Mouse (Mus musculus) adrenal gland, postnatal 10 days (tissue): ENCODE results near the gene Zfp286. TPM values are rescaled to one million over a fixed set of nuclear protein-coding genes. Genes with fewer than 3 reads are reported as not detected.
A peak's percentile ranks its signal among the peaks of the same experiment; 100 is the strongest.

ENCODE experiments used
- DNase-seq: peaks from one replicate; pipeline ENCODE4 v3.0.0; 2021; ENCODE audit warnings: mixed read lengths
- long read RNA-seq, 2 experiments: library from polyadenylated mRNA; stranded (forward); transcript quantifications; one replicate each; pipeline ENCODE4 v2.0.0; 2021
- total RNA-seq, 2 experiments: library from RNA; stranded (reverse); gene quantifications; 2 replicates each; pipeline ENCODE4 v1.2.3; 2021

The Zfp286 gene
- total RNA-seq = 1 to 10 TPM; 3.4 to 5.2 TPM
- long read RNA-seq, experiment 1, partial matches to known transcripts = 0 of 4 reads
- long read RNA-seq, experiment 1, other reads (novel, unspliced or antisense) = 1 of 4 reads
- long read RNA-seq, experiment 2, partial matches to known transcripts = 1 of 4 reads
- long read RNA-seq, experiment 2, other reads (novel, unspliced or antisense) = 2 of 4 reads

DNA sequence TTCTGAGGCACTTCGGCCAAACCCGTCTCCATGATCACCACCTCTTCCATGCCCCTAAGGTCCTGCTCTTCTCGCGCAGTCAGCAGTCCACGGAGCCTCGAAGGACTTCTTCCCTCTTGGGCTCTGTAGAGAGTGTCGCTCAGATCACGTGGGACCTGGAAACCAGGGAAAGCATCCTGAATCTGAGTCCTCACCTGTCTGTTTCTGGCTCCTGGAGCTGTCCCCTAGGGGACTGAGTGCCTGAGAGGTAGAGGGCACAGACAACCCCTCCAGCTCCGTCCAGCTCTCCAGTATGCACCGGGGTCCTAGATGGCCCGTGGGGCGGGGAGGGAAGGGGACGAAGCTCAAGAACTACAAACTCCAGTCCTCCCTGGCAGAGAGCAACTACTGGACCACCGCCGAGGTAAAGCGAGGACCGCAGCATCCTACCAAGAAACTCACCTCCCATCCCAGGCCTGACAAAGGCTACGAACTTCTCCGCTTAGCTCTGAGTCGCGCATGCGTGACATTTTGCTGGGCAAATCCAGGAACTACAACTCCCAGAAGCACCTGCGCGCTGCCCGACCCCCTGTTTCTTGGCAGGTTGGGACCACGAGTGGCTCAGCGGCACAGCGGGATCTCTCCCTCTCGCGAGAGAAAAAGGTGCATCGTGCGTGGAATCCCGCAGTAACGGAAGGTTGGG lies at the start of gene Zfp286:
Gene Zfp286, minus strand, starts transcription at position 528 of the 682 bp plus-strand sequence.
- DNase-seq = peak; percentile 85

- no peak for DNase-seq
These were observed 42.6 kb upstream of the Zfp286 start for GRCm38 (mm10) chr11:62831906-62832305.

- no peak for DNase-seq
These were observed 41.1 kb upstream of the Zfp286 start for GRCm38 (mm10) chr11:62830387-62830786.

- DNase-seq = no peak
These were observed 38.6 kb upstream of the Zfp286 start for GRCm38 (mm10) chr11:62827911-62828310.

GRCm38 (mm10) chr11:62827135-62827534 lies 37.9 kb upstream of the Zfp286 start:
- no peak for DNase-seq

DNA sequence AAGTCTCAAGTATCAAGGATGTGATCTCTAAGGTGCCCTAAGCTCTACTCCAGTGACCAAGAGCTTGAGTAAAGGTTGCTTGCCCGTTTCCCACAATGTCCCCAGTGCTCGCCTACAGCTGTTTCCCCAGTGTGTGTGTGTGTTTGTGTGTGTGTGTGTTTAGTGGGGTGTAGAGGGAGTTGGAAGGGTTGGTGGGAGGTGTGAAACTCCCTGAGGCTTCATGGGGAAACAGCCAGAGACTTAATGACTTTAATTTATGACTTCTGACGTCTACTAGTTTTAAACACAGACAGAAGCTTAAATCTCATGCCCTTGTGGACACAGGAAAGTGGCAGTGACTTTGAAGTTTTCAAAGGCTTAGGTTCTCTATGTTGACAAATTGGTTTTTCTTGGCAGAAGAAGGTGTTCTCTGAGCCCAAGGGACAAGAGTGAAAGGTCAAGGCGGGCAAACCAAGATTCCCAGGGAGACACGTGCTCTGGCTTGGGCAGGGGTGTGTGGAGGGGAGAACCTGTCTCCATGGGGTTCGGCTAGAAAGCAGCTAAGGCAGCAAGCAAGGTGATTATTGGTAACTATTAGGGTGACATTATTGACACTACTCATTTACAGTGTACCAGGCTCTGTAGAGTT lies 37.0 kb upstream of the Zfp286 start:
- DNase-seq = peak; percentile 73

DNA sequence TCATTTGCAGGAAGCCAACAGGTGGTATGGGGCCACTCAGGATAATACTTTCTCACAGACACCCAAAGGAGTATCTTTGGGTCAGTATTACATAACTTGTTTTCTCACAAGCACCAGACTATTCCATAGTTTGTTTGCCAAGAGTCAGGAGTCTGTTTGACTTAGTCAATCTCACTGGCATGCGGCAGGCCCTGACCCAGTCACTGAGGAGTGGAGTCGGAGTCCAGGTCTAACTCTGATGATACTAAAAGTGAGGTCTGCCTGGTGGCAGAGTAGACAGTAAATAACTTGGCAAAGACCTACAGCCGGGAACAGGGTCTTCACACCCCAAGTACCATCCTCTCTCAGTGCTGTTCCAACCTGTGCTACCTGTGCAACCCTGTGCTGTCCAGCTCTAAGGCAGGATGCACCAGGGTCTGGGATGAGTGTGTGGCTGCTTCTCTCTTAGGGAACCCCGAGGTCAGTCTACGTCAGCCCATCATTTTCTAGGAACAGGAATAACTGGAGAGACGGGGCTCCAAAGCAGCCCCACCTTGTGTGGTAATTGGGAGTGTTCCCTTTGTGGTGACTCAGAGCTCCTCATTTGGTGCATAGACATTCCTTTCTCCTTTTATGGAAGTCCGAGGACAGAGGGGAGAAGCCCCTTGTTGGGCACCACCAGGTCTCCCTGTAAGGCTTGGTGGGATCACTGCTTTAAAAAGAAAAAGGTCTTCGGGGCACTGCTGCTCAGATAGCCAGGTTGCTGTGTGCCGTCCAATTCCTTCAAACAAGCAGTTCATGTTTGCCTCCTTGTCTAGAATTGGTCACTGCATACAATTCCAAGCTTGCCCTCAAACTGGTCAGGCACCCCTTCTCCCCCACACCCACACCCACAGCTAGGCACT lies 36.2 kb upstream of the Zfp286 start:
- DNase-seq = peak; percentile 24

- no peak for DNase-seq
These were observed 34.9 kb upstream of the Zfp286 start for GRCm38 (mm10) chr11:62824211-62824610.

DNA sequence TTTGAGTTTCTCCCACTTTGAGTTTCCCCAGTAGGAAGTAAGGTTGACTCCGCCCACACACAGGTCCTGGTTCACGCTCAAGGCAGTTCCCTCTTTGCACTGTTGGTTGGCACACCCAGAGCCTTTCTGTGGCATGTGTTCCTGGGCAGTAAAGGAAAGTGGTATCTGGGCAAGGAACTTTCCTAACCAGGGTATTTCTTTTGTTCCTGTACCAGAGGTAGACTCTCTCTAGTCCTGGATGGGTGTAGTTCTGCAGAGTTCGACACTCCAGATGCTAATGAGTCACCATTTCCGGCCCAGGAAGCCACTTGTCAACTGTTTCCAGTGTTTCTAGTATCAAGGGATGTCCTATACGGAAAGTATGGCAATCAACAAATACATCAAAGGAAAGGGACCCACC lies 32.6 kb upstream of the Zfp286 start:
- peak; percentile 32 for DNase-seq

GRCm38 (mm10) chr11:62820661-62821437 lies 31.6 kb upstream of the Zfp286 start:
- peak; percentile 42 for DNase-seq

DNA sequence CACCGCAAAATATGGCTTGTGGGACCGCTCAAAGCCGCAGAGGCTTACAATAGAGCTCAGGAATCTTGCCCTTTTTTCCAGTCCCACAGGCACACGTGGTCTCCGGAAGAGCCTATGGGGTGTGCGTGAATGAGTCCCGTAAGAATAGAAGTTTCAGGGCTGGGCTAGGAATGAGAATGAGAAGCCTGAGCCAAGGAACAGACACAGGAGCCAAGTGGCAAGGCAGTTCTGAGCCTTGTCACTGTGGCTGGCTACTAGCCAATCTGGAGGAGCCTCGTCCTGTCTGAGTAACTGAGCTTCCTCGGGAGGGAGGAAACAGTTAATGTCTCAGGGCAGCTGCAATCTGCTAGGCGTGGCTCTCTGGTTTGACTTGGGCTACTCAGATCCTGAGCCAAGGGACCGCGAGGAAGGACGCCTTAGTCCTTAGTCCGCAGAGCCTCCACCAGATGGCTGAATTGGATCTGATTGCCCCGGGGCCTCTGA lies 30.8 kb upstream of the Zfp286 start, which contains the start of gene Trim16:
Gene Trim16, plus strand, starts transcription at position 173 of the 483 bp plus-strand sequence.
- DNase-seq = peak; percentile 86

- DNase-seq = no peak
These were observed 29.9 kb upstream of the Zfp286 start for GRCm38 (mm10) chr11:62819059-62819686.

DNA sequence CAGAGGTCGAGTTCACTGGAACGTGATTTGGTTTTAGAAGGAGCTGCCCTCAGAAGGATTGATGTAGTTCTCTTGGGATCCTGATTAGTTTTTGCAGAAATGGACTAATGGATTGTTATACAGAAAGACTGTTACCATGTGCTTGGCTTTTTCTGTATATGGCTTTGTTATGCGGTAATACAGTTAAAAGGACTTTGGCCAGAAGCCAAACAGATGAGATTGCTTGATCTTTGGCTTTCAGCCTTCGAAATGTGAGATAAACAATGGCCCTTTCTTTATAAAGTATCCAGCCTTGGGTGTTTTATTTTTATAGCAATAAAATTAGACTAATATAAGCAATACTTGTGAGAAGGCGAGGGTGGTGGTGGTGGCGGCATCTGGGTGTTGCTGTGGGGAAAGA lies 27.3 kb upstream of the Zfp286 start:
- no peak for DNase-seq

GRCm38 (mm10) chr11:62815438-62815837 lies 26.2 kb upstream of the Zfp286 start:
- no peak for DNase-seq

- no peak for DNase-seq
These were observed 25.4 kb upstream of the Zfp286 start for GRCm38 (mm10) chr11:62814625-62815024.

DNA sequence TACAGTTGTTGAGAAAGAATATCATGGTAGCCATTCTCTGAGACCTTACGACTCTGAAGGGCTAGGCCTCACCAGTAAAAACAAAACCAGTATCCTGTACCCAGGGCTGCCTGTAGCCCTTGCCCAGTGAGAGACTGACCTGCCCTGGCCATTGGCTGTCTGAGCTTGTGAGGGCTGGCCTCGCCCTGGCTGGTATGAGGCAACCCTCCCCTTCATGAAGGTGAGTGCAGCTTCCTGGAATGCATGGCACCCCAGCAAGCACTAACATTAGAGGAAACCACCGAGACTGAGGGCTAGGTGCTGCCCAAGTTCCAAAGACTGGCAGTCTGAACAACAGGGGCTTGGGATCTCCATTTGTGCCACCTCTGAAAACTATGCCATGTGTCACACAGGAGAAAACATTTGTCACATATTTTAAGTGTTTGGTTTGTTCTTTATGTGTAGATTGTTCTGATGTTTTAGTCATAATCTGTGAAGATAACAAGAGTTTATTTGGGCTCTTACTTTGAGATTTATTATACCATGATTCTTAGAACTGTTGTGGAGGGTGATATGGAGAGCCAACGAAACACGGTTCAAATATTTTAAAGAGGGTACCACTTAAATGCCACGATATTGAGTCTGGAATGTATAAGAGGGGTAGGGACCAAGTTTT lies 24.8 kb upstream of the Zfp286 start:
- no peak for DNase-seq

DNA sequence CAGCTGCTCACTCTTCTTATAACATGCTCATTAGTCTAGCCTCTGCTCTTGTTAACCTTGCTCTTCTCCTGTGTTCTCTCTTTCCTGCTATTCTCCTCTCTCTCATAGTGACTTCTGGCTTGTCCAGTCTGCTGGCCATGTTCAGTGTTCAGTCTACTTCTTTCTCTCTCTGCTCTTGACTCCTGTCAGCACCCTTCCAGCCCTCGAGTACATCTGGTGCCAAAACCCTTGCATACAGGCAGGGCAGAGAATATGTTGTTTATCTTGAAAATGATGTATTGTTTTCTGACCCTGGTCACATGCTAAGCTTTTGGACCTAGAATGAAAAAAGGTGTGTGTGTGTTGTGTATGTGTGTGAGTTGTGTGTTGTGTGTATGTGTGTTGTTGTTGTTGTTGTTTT lies 24.2 kb upstream of the Zfp286 start:
- DNase-seq = no peak

DNA sequence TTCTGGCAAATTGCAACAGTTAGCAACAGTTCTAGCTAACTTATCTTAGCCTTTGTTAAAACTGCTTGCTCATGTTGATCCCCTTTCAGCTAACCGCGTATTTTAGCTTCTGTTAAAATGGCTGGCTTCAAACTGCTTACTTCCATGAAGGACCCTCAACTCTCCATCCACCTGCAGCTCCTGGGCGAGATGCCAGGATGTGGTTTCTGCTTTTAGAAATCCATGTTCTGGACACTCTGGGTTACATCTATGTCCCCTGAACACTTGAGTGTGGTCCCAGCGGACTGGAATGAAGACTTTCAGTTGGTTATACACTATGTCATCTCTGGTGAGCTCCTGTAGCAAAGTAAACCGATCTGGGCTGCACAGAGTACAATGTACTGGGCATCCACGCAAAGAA lies 23.0 kb upstream of the Zfp286 start:
- DNase-seq = no peak

DNA sequence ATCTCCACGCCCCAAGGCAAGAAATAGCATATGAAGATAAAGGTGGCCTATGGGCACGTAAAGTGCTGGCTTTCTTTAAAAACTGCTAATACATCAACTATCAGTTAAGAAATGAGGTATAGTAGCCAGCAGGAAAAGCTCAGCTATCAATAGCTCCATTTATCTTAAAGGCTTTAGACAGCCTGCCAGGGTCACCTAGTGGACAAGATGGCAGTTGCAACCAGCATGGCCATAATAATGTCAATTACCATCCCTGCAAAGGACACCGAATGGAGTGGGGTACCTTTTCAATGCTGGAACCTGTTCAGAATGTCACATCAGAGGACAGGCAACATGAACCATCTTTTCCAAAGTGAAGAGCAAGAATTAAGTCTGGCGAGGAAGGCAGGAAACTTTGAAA lies 19.9 kb upstream of the Zfp286 start:
- DNase-seq = no peak

GRCm38 (mm10) chr11:62807965-62808364 lies 18.7 kb upstream of the Zfp286 start:
- no peak for DNase-seq

GRCm38 (mm10) chr11:62804119-62804518 lies 14.9 kb upstream of the Zfp286 start:
- no peak for DNase-seq
